Mouse (Mus musculus): Measurements from ENCODE around the gene Bcas3. TPM values are rescaled to one million over a fixed set of nuclear protein-coding genes. Genes with fewer than 3 reads are reported as not detected.
A peak's percentile ranks its signal among the peaks of the same experiment; 100 is the strongest.

The Bcas3 gene
- polyA plus RNA-seq, 1 experiment from 2014 or later, result 30.6 TPM

- no peaks in the 10 kb centered on the region for H3K36me3 ChIP-seq (ENCODE audit: control insufficient read depth, insufficient read depth, low read length)
- no peaks in the 10 kb centered on the region for H3K4me1 ChIP-seq (ENCODE audit: control insufficient read depth, insufficient read depth, low read length)
- WGBS, result 90% methylated on average over 3 of the region's 3 CpGs
- no peak overlapping the region for H3K4me2 ChIP-seq (replicated peaks; ENCODE audit: low read depth, low read length)
- H3K9ac ChIP-seq (ENCODE audit: low read depth, low read length), result no peak overlapping the region
- ATAC-seq (ENCODE audit: low FRiP score, low TSS enrichment), result no peak
- no peaks in the 10 kb centered on the region for H3K27me3 ChIP-seq (ENCODE audit: control insufficient read depth, insufficient read depth, low read length)
- H3K27ac ChIP-seq (ENCODE audit: low read depth, low read length), result no peak overlapping the region
- H3K9me3 ChIP-seq (ENCODE audit: control insufficient read depth, low read length), result no peaks in the 10 kb centered on the region
- no peak overlapping the region for H3K4me3 ChIP-seq (ENCODE audit: low read length)
Observed at GRCm38 (mm10) chr11:85593636-85594035, 240.7 kb downstream of the Bcas3 start.

- no peaks in the 10 kb centered on the region for H3K9me3 ChIP-seq (ENCODE audit: control insufficient read depth, low read length)
- no peaks in the 10 kb centered on the region for H3K4me1 ChIP-seq (ENCODE audit: control insufficient read depth, insufficient read depth, low read length)
- no peak overlapping the region for H3K4me2 ChIP-seq (replicated peaks; ENCODE audit: low read depth, low read length)
- H3K9ac ChIP-seq (ENCODE audit: low read depth, low read length), result no peak overlapping the region
- no peaks in the 10 kb centered on the region for H3K36me3 ChIP-seq (ENCODE audit: control insufficient read depth, insufficient read depth, low read length)
- ATAC-seq (ENCODE audit: low FRiP score, low TSS enrichment), result no peak
- no peak overlapping the region for H3K4me3 ChIP-seq (ENCODE audit: low read length)
- no peak overlapping the region for H3K27ac ChIP-seq (ENCODE audit: low read depth, low read length)
- H3K27me3 ChIP-seq (ENCODE audit: control insufficient read depth, insufficient read depth, low read length), result no peaks in the 10 kb centered on the region
Observed at GRCm38 (mm10) chr11:85599251-85599650, 246.3 kb downstream of the Bcas3 start.

GRCm38 (mm10) chr11:85603546-85604322 lies 250.8 kb downstream of the Bcas3 start:
- H3K36me3 ChIP-seq (ENCODE audit: control insufficient read depth, insufficient read depth, low read length), result no peaks in the 10 kb centered on the region
- ATAC-seq (ENCODE audit: low FRiP score, low TSS enrichment), result no peak
- no peak overlapping the region for H3K9ac ChIP-seq (ENCODE audit: low read depth, low read length)
- no peak overlapping the region for H3K4me2 ChIP-seq (replicated peaks; ENCODE audit: low read depth, low read length)
- WGBS, result 97% methylated on average over 3 of the region's 3 CpGs
- H3K9me3 ChIP-seq (ENCODE audit: control insufficient read depth, low read length), result no peaks in the 10 kb centered on the region
- no peaks in the 10 kb centered on the region for H3K4me1 ChIP-seq (ENCODE audit: control insufficient read depth, insufficient read depth, low read length)
- H3K27me3 ChIP-seq (ENCODE audit: control insufficient read depth, insufficient read depth, low read length), result no peaks in the 10 kb centered on the region
- H3K27ac ChIP-seq (ENCODE audit: low read depth, low read length), result no peak overlapping the region
- no peak overlapping the region for H3K4me3 ChIP-seq (ENCODE audit: low read length)

GRCm38 (mm10) chr11:85609303-85609940 lies 256.5 kb downstream of the Bcas3 start:
- Histone ChIP-seq H3K9me3 (ENCODE audit: control insufficient read depth, low read length) (no peaks in the 10 kb centered on the region), H3K4me3 (ENCODE audit: low read length) (no peak overlapping the region), H3K27me3 (ENCODE audit: control insufficient read depth, insufficient read depth, low read length) (no peaks in the 10 kb centered on the region), H3K4me2 (replicated peaks; ENCODE audit: low read depth, low read length) (no peak overlapping the region), H3K36me3 (ENCODE audit: control insufficient read depth, insufficient read depth, low read length) (no peaks in the 10 kb centered on the region), H3K9ac (ENCODE audit: low read depth, low read length) (no peak overlapping the region), H3K27ac (ENCODE audit: low read depth, low read length) (no peak overlapping the region), H3K4me1 (ENCODE audit: control insufficient read depth, insufficient read depth, low read length) (peaks cover 16% of the 10 kb centered on the region)
- ATAC-seq (ENCODE audit: low FRiP score, low TSS enrichment), result no peak
- WGBS, result 66% methylated on average over 5 of the region's 5 CpGs

GRCm38 (mm10) chr11:85613035-85613434 lies 260.1 kb downstream of the Bcas3 start:
- no peaks in the 10 kb centered on the region for H3K36me3 ChIP-seq (ENCODE audit: control insufficient read depth, insufficient read depth, low read length)
- H3K4me2 ChIP-seq (replicated peaks; ENCODE audit: low read depth, low read length), result no peak overlapping the region
- H3K27me3 ChIP-seq (ENCODE audit: control insufficient read depth, insufficient read depth, low read length), result no peaks in the 10 kb centered on the region
- no peak overlapping the region for H3K9ac ChIP-seq (ENCODE audit: low read depth, low read length)
- H3K4me3 ChIP-seq (ENCODE audit: low read length), result no peak overlapping the region
- H3K9me3 ChIP-seq (ENCODE audit: control insufficient read depth, low read length), result no peaks in the 10 kb centered on the region
- ATAC-seq (ENCODE audit: low FRiP score, low TSS enrichment), result no peak
- peak overlapping the region; percentile 48; the same call in 1 of the 2 replicates for H3K27ac ChIP-seq (ENCODE audit: low read depth, low read length)
- 40% methylated on average over 5 of the region's 5 CpGs for WGBS
- H3K4me1 ChIP-seq (ENCODE audit: control insufficient read depth, insufficient read depth, low read length), result peaks cover 25% of the 10 kb centered on the region

- whole genome bisulfite sequencing, result 43% methylated on average over 3 of the region's 3 CpGs
Observed at GRCm38 (mm10) chr11:85613586-85613985, 260.6 kb downstream of the Bcas3 start.

GRCm38 (mm10) chr11:85614431-85614830 lies 261.5 kb downstream of the Bcas3 start:
- Histone ChIP-seq H3K4me3 (ENCODE audit: low read length) (no peak overlapping the region), H3K36me3 (ENCODE audit: control insufficient read depth, insufficient read depth, low read length) (no peaks in the 10 kb centered on the region), H3K4me1 (ENCODE audit: control insufficient read depth, insufficient read depth, low read length) (peaks cover 33% of the 10 kb centered on the region), H3K4me2 (replicated peaks; ENCODE audit: low read depth, low read length) (no peak overlapping the region), H3K27me3 (ENCODE audit: control insufficient read depth, insufficient read depth, low read length) (no peaks in the 10 kb centered on the region), H3K9me3 (ENCODE audit: control insufficient read depth, low read length) (no peaks in the 10 kb centered on the region), H3K9ac (ENCODE audit: low read depth, low read length) (no peak overlapping the region), H3K27ac (ENCODE audit: low read depth, low read length) (no peak overlapping the region)
- no peak for ATAC-seq (ENCODE audit: low FRiP score, low TSS enrichment)
- 72% methylated on average over 7 of the region's 7 CpGs for WGBS

More at GRCm38 (mm10) chr11:85613586-85613985, 260.6 kb downstream of the Bcas3 start:
- no peak overlapping the region for H3K4me3 ChIP-seq (ENCODE audit: low read length)
- H3K9me3 ChIP-seq (ENCODE audit: control insufficient read depth, low read length), result no peaks in the 10 kb centered on the region
- H3K27ac ChIP-seq (ENCODE audit: low read depth, low read length), result 0 out of 2 replicates have a peak overlapping the region, but pooled peaks have one; percentile 5
- no peak for ATAC-seq (ENCODE audit: low FRiP score, low TSS enrichment)
- H3K36me3 ChIP-seq (ENCODE audit: control insufficient read depth, insufficient read depth, low read length), result no peaks in the 10 kb centered on the region
- no peak overlapping the region for H3K9ac ChIP-seq (ENCODE audit: low read depth, low read length)
- H3K4me2 ChIP-seq (replicated peaks; ENCODE audit: low read depth, low read length), result no peak overlapping the region
- peaks cover 25% of the 10 kb centered on the region for H3K4me1 ChIP-seq (ENCODE audit: control insufficient read depth, insufficient read depth, low read length)
- H3K27me3 ChIP-seq (ENCODE audit: control insufficient read depth, insufficient read depth, low read length), result no peaks in the 10 kb centered on the region

- H3K4me2 ChIP-seq (replicated peaks; ENCODE audit: low read depth, low read length), result no peak overlapping the region
- H3K27me3 ChIP-seq (ENCODE audit: control insufficient read depth, insufficient read depth, low read length), result no peaks in the 10 kb centered on the region
- WGBS, result 41% methylated on average over 7 of the region's 7 CpGs
- H3K9ac ChIP-seq (ENCODE audit: low read depth, low read length), result no peak overlapping the region
- H3K4me3 ChIP-seq (ENCODE audit: low read length), result no peak overlapping the region
- H3K27ac ChIP-seq (ENCODE audit: low read depth, low read length), result peak overlapping the region; percentile 24; the same call in 1 of the 2 replicates
- ATAC-seq (ENCODE audit: low FRiP score, low TSS enrichment), result no peak
- H3K9me3 ChIP-seq (ENCODE audit: control insufficient read depth, low read length), result no peaks in the 10 kb centered on the region
- peaks cover 29% of the 10 kb centered on the region for H3K4me1 ChIP-seq (ENCODE audit: control insufficient read depth, insufficient read depth, low read length)
- no peaks in the 10 kb centered on the region for H3K36me3 ChIP-seq (ENCODE audit: control insufficient read depth, insufficient read depth, low read length)
Observed at GRCm38 (mm10) chr11:85615421-85615820, 262.5 kb downstream of the Bcas3 start.

GRCm38 (mm10) chr11:85621486-85621885 lies 268.5 kb downstream of the Bcas3 start:
- 37% methylated on average over 2 of the region's 2 CpGs for WGBS
- peaks cover 8% of the 10 kb centered on the region; the same call in 1 of the 2 replicates for H3K4me1 ChIP-seq (ENCODE audit: control insufficient read depth, insufficient read depth, low read length)

More at GRCm38 (mm10) chr11:85621486-85621885, 268.5 kb downstream of the Bcas3 start:
- no peak overlapping the region for H3K9ac ChIP-seq (ENCODE audit: low read depth, low read length)
- no peaks in the 10 kb centered on the region for H3K27me3 ChIP-seq (ENCODE audit: control insufficient read depth, insufficient read depth, low read length)
- ATAC-seq (ENCODE audit: low FRiP score, low TSS enrichment), result no peak
- no peaks in the 10 kb centered on the region for H3K36me3 ChIP-seq (ENCODE audit: control insufficient read depth, insufficient read depth, low read length)
- no peaks in the 10 kb centered on the region for H3K9me3 ChIP-seq (ENCODE audit: control insufficient read depth, low read length)
- H3K27ac ChIP-seq (ENCODE audit: low read depth, low read length), result no peak overlapping the region
- H3K4me2 ChIP-seq (replicated peaks; ENCODE audit: low read depth, low read length), result no peak overlapping the region
- H3K4me3 ChIP-seq (ENCODE audit: low read length), result no peak overlapping the region

All from kidney, embryonic 14.5 days (tissue).